Mouse (Mus musculus) heart, embryonic 11.5 days (tissue): Measurements from ENCODE around the gene Drc1. TPM values are rescaled to one million over a fixed set of nuclear protein-coding genes. Genes with fewer than 3 reads are reported as not detected.
A peak's percentile ranks its signal among the peaks of the same experiment; 100 is the strongest.

ENCODE experiments used
- ATAC-seq: fragments of 200-750 bp; cut with Nextera tagmentation; replicated peaks from 2 replicates; pipeline ENCODE4 v1.8.0; 2017; ENCODE audit warnings: moderate library complexity; ENCODE audit not compliant: insufficient number of reproducible peaks, low FRiP score, low TSS enrichment
- H3K27ac ChIP-seq: fragments of 300-500 bp; sonication (generic); 2 replicates; pipeline ENCODE4 v1.5.1; 2014; ENCODE audit warnings: mild to moderate bottlenecking, low read depth, low read length
- H3K27me3 ChIP-seq: fragments of 300-500 bp; sonication (generic); 2 replicates; pipeline ENCODE4 v1.6.1; 2014; ENCODE audit warnings: mild to moderate bottlenecking, low read length, mixed read lengths; ENCODE audit not compliant: control insufficient read depth, insufficient read depth
- H3K36me3 ChIP-seq: fragments of 300-500 bp; sonication (generic); 2 replicates; pipeline ENCODE4 v1.6.1; 2014; ENCODE audit warnings: mild to moderate bottlenecking, low read length, moderate library complexity, mixed read lengths; ENCODE audit not compliant: control insufficient read depth, insufficient read depth
- H3K4me1 ChIP-seq: fragments of 300-500 bp; sonication (generic); 2 replicates; pipeline ENCODE4 v1.6.1; 2014; ENCODE audit warnings: low read length; ENCODE audit not compliant: control insufficient read depth, insufficient read depth
- H3K4me2 ChIP-seq: fragments of 300-500 bp; sonication (generic); 2 replicates; pipeline ENCODE4 v1.6.1; 2014; ENCODE audit warnings: mild to moderate bottlenecking, moderate library complexity
- H3K4me3 ChIP-seq: fragments of 300-500 bp; sonication (generic); 2 replicates; pipeline ENCODE4 v1.5.1; 2014; ENCODE audit warnings: low read depth, low read length
- H3K9ac ChIP-seq: fragments of 300-500 bp; sonication (generic); 2 replicates; pipeline ENCODE4 v1.6.1; 2014; ENCODE audit warnings: mild to moderate bottlenecking, low read depth, low read length, moderate library complexity
- H3K9me3 ChIP-seq: fragments of 300-500 bp; sonication (generic); replicated peaks from 2 replicates; pipeline ENCODE4 v1.6.1; 2016; ENCODE audit warnings: low read length; ENCODE audit not compliant: control insufficient read depth
- WGBS: fragments of 180-500 bp; shearing (Covaris S2); extraction: QIAGEN DNeasy Blood & Tissue Kit; methylation state at CpG from one replicate; pipeline ENCODE4 v1.1.7; 2014; ENCODE audit not compliant: insufficient replicate concordance; 5-methylcytosine and 5-hydroxymethylcytosine counted together
- polyA plus RNA-seq: library from polyadenylated mRNA; unstranded; fragments of >200 nt; fragmentation: Nextera tagmentation; extraction: Ambion mirVana; gene quantifications from 2 replicates; pipeline ENCODE4 v1.2.1, GENCODE M21; 2014

Drc1 gene
- polyA plus RNA-seq, 1 experiment from 2014 or later: 0.36 TPM

GRCm38 (mm10) chr5:30276361-30276760 lies 4.8 kb upstream of the Drc1 start:
- H3K9ac ChIP-seq: no peak overlapping the region
- H3K36me3 ChIP-seq: no peaks in the 10 kb centered on the region
- no peak overlapping the region for H3K27ac ChIP-seq
- H3K4me2 ChIP-seq: no peak overlapping the region
- H3K27me3 ChIP-seq: 0 out of 2 replicates have a peak, but pooled peaks cover 2% of the 10 kb centered on the region
- H3K4me1 ChIP-seq: peaks cover 5% of the 10 kb centered on the region; the same call in 1 of the 2 replicates
- H3K9me3 ChIP-seq: no peaks in the 10 kb centered on the region
- no peak for ATAC-seq
- 94% methylated on average over 2 of the region's 2 CpGs for WGBS
- H3K4me3 ChIP-seq: no peak overlapping the region

GRCm38 (mm10) chr5:30278952-30279351 lies 2.2 kb upstream of the Drc1 start:
- Histone ChIP-seq H3K27me3 (0 out of 2 replicates have a peak, but pooled peaks cover 7% of the 10 kb centered on the region), H3K27ac (no peak overlapping the region), H3K36me3 (no peaks in the 10 kb centered on the region), H3K9me3 (no peaks in the 10 kb centered on the region), H3K4me3 (no peak overlapping the region), H3K4me1 (peaks cover 5% of the 10 kb centered on the region; the same call in 1 of the 2 replicates), H3K4me2 (no peak overlapping the region), H3K9ac (no peak overlapping the region)
- 60% methylated on average over 3 of the region's 3 CpGs for WGBS
- ATAC-seq: no peak

GRCm38 (mm10) chr5:30279446-30279845 lies 1.7 kb upstream of the Drc1 start:
- no peak overlapping the region for H3K4me2 ChIP-seq
- H3K27ac ChIP-seq: no peak overlapping the region
- no peaks in the 10 kb centered on the region for H3K9me3 ChIP-seq
- 79% methylated on average over 4 of the region's 4 CpGs for WGBS
- peaks cover 5% of the 10 kb centered on the region; the same call in 1 of the 2 replicates for H3K4me1 ChIP-seq
- H3K27me3 ChIP-seq: 0 out of 2 replicates have a peak, but pooled peaks cover 7% of the 10 kb centered on the region
- H3K4me3 ChIP-seq: no peak overlapping the region
- H3K9ac ChIP-seq: no peak overlapping the region
- no peak for ATAC-seq
- no peaks in the 10 kb centered on the region for H3K36me3 ChIP-seq

GRCm38 (mm10) chr5:30280864-30281263 lies 324 bp upstream of the Drc1 start:
- Histone ChIP-seq H3K27me3 (0 out of 2 replicates have a peak, but pooled peaks cover 7% of the 10 kb centered on the region), H3K27ac (no peak overlapping the region), H3K4me3 (peak overlapping the region; percentile 34; the same call in 1 of the 2 replicates), H3K9me3 (peaks cover 2% of the 10 kb centered on the region), H3K4me2 (peak overlapping the region; percentile 67), H3K4me1 (peaks cover 5% of the 10 kb centered on the region; the same call in 1 of the 2 replicates), H3K9ac (peak overlapping the region; percentile 43; the same call in 1 of the 2 replicates), H3K36me3 (no peaks in the 10 kb centered on the region)
- 46% methylated on average over 9 of the region's 9 CpGs for WGBS
- no peak for ATAC-seq

- no peak overlapping the region for H3K27ac ChIP-seq
- 82% methylated on average over 10 of the region's 10 CpGs for WGBS
- no peak overlapping the region for H3K4me3 ChIP-seq
Measured at GRCm38 (mm10) chr5:30285944-30286799, 5.0 kb downstream of the Drc1 start.

GRCm38 (mm10) chr5:30287106-30287882 lies 6.1 kb downstream of the Drc1 start:
- no peaks in the 10 kb centered on the region for H3K27me3 ChIP-seq
- H3K4me3 ChIP-seq: no peak overlapping the region
- no peak overlapping the region for H3K27ac ChIP-seq
- H3K9me3 ChIP-seq: peaks cover 2% of the 10 kb centered on the region
- no peak for ATAC-seq
- no peaks in the 10 kb centered on the region for H3K4me1 ChIP-seq
- H3K9ac ChIP-seq: no peak overlapping the region
- no peak overlapping the region for H3K4me2 ChIP-seq
- H3K36me3 ChIP-seq: no peaks in the 10 kb centered on the region
- WGBS: 57% methylated on average over 9 of the region's 9 CpGs

More at GRCm38 (mm10) chr5:30285944-30286799, 5.0 kb downstream of the Drc1 start:
- H3K9ac ChIP-seq: no peak overlapping the region
- no peak for ATAC-seq
- H3K36me3 ChIP-seq: no peaks in the 10 kb centered on the region
- peaks cover 1% of the 10 kb centered on the region; the same call in 1 of the 2 replicates for H3K4me1 ChIP-seq
- no peak overlapping the region for H3K4me2 ChIP-seq
- H3K27me3 ChIP-seq: 0 out of 2 replicates have a peak, but pooled peaks cover 5% of the 10 kb centered on the region
- peaks cover 2% of the 10 kb centered on the region for H3K9me3 ChIP-seq

GRCm38 (mm10) chr5:30340815-30341214 lies 59.6 kb downstream of the Drc1 start:
- H3K9me3 ChIP-seq: no peaks in the 10 kb centered on the region
- no peaks in the 10 kb centered on the region for H3K4me1 ChIP-seq
- no peak for ATAC-seq
- H3K9ac ChIP-seq: no peak overlapping the region
- no peak overlapping the region for H3K4me2 ChIP-seq
- WGBS: 69% methylated on average over 5 of the region's 5 CpGs
- H3K27ac ChIP-seq: no peak overlapping the region
- H3K36me3 ChIP-seq: no peaks in the 10 kb centered on the region
- no peak overlapping the region for H3K4me3 ChIP-seq
- H3K27me3 ChIP-seq: peaks cover 6% of the 10 kb centered on the region; the same call in 1 of the 2 replicates

GRCm38 (mm10) chr5:30341601-30342365 lies 60.6 kb downstream of the Drc1 start:
- WGBS: 70% methylated on average over 11 of the region's 11 CpGs
- H3K27me3 ChIP-seq: peaks cover 6% of the 10 kb centered on the region; the same call in 1 of the 2 replicates
- H3K4me2 ChIP-seq: no peak overlapping the region
- H3K36me3 ChIP-seq: no peaks in the 10 kb centered on the region
- ATAC-seq: no peak
- H3K27ac ChIP-seq: no peak overlapping the region
- no peak overlapping the region for H3K9ac ChIP-seq
- H3K4me1 ChIP-seq: no peaks in the 10 kb centered on the region
- H3K4me3 ChIP-seq: no peak overlapping the region
- H3K9me3 ChIP-seq: no peaks in the 10 kb centered on the region
